Mouse (Mus musculus): Measurements from ENCODE around the gene Vpreb1.

DNA sequence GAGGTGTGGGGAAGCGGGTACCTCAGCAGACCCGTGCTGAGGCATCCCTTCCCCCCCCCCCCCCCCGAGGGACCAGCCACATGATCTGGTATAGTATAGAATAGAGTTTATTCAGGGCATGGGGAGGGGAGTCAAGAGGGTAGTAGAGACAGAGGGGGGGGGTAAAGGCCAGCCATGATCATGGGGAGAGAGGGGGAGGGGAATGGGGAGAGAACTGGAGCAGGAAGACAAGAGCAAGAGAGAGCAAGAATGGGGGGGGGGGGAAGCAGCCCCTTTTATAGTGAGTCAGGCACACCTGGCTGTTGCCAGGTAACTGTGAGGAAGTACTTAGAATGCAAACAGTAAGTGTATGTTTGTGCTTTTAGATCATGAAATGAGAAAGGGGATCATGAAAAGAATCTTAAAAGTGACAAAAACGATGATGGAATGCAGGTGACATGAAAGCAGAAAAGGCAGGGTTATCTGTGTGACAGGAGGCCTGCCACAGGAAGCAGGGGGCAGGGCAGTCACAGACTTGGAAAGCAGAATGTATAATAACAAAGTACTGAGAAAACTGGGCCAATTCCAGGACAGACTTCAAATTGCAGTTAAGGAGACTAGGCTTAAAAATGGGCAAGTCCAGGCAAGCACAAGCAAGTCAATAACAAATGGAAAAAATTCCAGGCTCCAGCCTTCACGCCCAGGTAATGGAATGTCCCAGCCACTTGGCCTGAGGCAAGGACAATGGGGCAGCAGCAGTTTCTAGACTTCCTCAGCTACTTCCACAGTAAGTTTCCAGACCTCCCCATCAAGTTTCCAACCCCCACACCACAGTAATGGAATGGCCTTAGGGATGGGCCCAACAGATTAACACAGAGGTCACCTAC is 4.7 kb downstream of the Vpreb1 start:
- TF ChIP-seq CTCF (IDR thresholded peaks at IDR 0.05; ENCODE audit: control insufficient read depth, insufficient read depth, insufficient replicate concordance, low read depth, low read length) (no peak), POLR2A (IDR thresholded peaks at IDR 0.05; ENCODE audit: control insufficient read depth, low read depth, low read length) (no peak)
